Mouse (Mus musculus) liver, embryonic 13.5 days (tissue): Measurements from ENCODE around the gene Cplane1. TPM values are rescaled to one million over a fixed set of nuclear protein-coding genes. Genes with fewer than 3 reads are reported as not detected.
"Not testable (repeated sequence)": the region's sequence is repeated elsewhere in the genome, so short reads cannot be mapped to it uniquely, and the experiment has no call there.

Experiments
- ATAC-seq: fragments of 200-750 bp; cut with Nextera tagmentation; 2 replicates; pipeline ENCODE4 v1.8.0; 2017; ENCODE audit warnings: low read depth, mild to moderate bottlenecking, moderate number of reproducible peaks, moderate library complexity
- DNase-seq: peaks from one replicate; pipeline ENCODE4 v3.0.0; 2022
- H3K27ac ChIP-seq: fragments of 300-500 bp; sonication (generic); 2 replicates; pipeline ENCODE4 v1.5.1; 2015; ENCODE audit warnings: moderate library complexity, mild to moderate bottlenecking, inconsistent platforms
- H3K27me3 ChIP-seq: fragments of 300-500 bp; sonication (generic); 2 replicates; pipeline ENCODE4 v1.6.1; 2015; ENCODE audit warnings: mild to moderate bottlenecking, inconsistent platforms
- H3K36me3 ChIP-seq: fragments of 300-500 bp; sonication (generic); 2 replicates; pipeline ENCODE4 v1.6.1; 2015; ENCODE audit warnings: mild to moderate bottlenecking, inconsistent platforms
- H3K4me1 ChIP-seq: fragments of 300-500 bp; sonication (generic); replicated peaks from 2 replicates; pipeline ENCODE4 v1.6.1; 2015; ENCODE audit warnings: inconsistent platforms
- H3K4me2 ChIP-seq: fragments of 300-500 bp; sonication (generic); 2 replicates; pipeline ENCODE4 v1.6.1; 2015; ENCODE audit warnings: inconsistent platforms, mild to moderate bottlenecking, moderate library complexity
- H3K4me3 ChIP-seq: fragments of 300-500 bp; sonication (generic); replicated peaks from 2 replicates; pipeline ENCODE4 v1.5.1; 2015; ENCODE audit warnings: mild to moderate bottlenecking, inconsistent platforms
- H3K9ac ChIP-seq: fragments of 300-500 bp; sonication (generic); 2 replicates; pipeline ENCODE4 v1.6.1; 2015; ENCODE audit warnings: mild to moderate bottlenecking, inconsistent platforms
- H3K9me3 ChIP-seq: fragments of 300-500 bp; sonication (generic); replicated peaks from 2 replicates; pipeline ENCODE4 v1.6.1; 2016; ENCODE audit warnings: inconsistent platforms
- WGBS: fragments of 180-500 bp; shearing (Covaris S2); methylation state at CpG from one replicate; pipeline ENCODE4 v1.1.7; 2015; ENCODE audit not compliant: insufficient replicate concordance; 5-methylcytosine and 5-hydroxymethylcytosine counted together
- polyA plus RNA-seq: library from polyadenylated mRNA; unstranded; fragments of >200 nt; fragmentation: Nextera tagmentation; extraction: Ambion mirVana; gene quantifications from 2 replicates; pipeline ENCODE4 v1.2.1, GENCODE M21; 2015

Cplane1 gene
- polyA plus RNA-seq, 1 experiment from 2014 or later: 0.69 TPM

DNA sequence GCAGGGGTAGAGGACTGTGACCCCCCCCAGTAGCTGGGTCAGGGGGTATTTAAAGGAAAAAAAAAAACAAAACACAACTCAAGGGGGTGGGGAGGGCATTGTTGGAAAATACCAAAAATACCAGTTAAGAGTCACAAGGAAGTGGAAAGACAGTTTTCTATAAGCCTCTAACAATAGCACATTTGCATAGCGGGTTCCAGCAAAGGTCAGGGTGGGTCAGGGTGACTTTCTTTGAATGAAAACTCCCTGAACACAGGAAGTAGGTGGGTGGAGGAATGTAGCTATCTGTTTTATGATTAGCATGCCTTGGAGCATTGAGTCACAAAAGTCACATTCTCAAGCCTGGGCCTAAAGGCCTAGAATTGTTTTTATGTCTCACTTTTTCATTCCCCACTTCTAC is 65.3 kb downstream of the Cplane1 start:
- not testable (repeated sequence) for ATAC-seq, H3K9me3 ChIP-seq, DNase-seq, H3K4me1 ChIP-seq, H3K9ac ChIP-seq, H3K4me2 ChIP-seq, H3K27ac ChIP-seq, H3K4me3 ChIP-seq, H3K27me3 ChIP-seq
- 68% methylated on average over 1 of the region's 1 CpGs for WGBS
- H3K36me3 ChIP-seq: peaks cover 17% of the 10 kb centered on the region

DNA sequence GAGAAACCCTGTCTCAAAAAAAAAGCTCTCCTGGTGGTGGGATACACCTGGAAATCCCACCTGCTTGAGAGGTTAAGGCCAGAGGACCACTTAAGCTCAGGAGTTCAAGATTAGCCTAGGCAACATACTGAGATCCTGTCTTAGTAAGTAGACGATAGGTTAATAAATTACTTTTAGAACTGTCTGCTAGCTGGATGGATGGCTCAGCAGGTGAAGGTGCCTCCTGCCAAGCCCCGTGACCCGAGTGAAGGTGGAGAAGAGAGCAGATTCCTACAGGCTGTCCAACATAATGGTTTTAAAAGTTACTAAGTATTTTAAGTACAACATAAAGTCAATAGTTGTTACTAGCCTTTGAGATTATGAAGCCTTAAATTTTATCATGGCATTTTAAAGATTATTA is 97.0 kb downstream of the Cplane1 start:
- Histone ChIP-seq H3K27ac (no peak overlapping the region), H3K4me3 (no peak overlapping the region), H3K27me3 (no peaks in the 10 kb centered on the region), H3K4me2 (no peak overlapping the region), H3K36me3 (no peaks in the 10 kb centered on the region), H3K4me1 (no peaks in the 10 kb centered on the region), H3K9ac (no peak overlapping the region), H3K9me3 (no peaks in the 10 kb centered on the region)
- ATAC-seq (no peak), DNase-seq (no peak)
- WGBS: 70% methylated on average over 3 of the region's 3 CpGs

- no peak overlapping the region for H3K9ac ChIP-seq
- H3K4me3 ChIP-seq: no peak overlapping the region
- ATAC-seq (no peak), DNase-seq (no peak)
- no peaks in the 10 kb centered on the region for H3K9me3 ChIP-seq
- no peaks in the 10 kb centered on the region for H3K27me3 ChIP-seq
- H3K27ac ChIP-seq: no peak overlapping the region
- H3K36me3 ChIP-seq: no peaks in the 10 kb centered on the region
- no peaks in the 10 kb centered on the region for H3K4me1 ChIP-seq
- WGBS: 83% methylated on average over 3 of the region's 3 CpGs
- H3K4me2 ChIP-seq: no peak overlapping the region
Measured at GRCm38 (mm10) chr15:8267211-8267610, 98.3 kb downstream of the Cplane1 start.

- 73% methylated on average over 8 of the region's 8 CpGs for WGBS
Measured at GRCm38 (mm10) chr15:8268231-8268630, 99.3 kb downstream of the Cplane1 start.

DNA sequence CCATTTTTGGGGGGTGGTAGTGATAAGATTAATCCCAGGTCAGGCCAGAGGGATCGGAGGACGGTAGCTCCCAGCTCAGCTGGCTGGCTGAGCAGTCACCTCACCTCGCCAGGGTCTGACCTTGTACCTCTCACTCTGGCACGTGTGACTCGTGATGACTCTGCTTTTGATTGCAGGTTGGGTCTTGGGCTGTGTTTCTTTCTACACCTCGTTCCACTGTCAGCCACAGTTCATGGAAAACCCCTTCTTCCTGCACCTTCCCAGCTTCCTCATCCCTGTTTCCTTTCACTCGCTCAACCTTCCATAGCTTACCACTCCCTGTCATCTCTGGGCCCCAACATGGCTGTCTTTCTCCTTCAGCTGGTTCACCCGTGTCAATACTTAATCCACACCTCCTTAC is 103.0 kb downstream of the Cplane1 start:
- ATAC-seq (no peak), DNase-seq (no peak)
- no peak overlapping the region for H3K4me3 ChIP-seq
- H3K9me3 ChIP-seq: no peaks in the 10 kb centered on the region
- H3K27ac ChIP-seq: no peak overlapping the region
- no peaks in the 10 kb centered on the region for H3K27me3 ChIP-seq
- H3K4me2 ChIP-seq: no peak overlapping the region
- no peak overlapping the region for H3K9ac ChIP-seq
- no peaks in the 10 kb centered on the region for H3K4me1 ChIP-seq
- WGBS: 70% methylated on average over 8 of the region's 8 CpGs
- H3K36me3 ChIP-seq: no peaks in the 10 kb centered on the region

More at GRCm38 (mm10) chr15:8268231-8268630, 99.3 kb downstream of the Cplane1 start:
- Histone ChIP-seq H3K27ac (no peak overlapping the region), H3K27me3 (no peaks in the 10 kb centered on the region), H3K9me3 (no peaks in the 10 kb centered on the region), H3K4me1 (no peaks in the 10 kb centered on the region), H3K36me3 (no peaks in the 10 kb centered on the region), H3K4me3 (no peak overlapping the region), H3K4me2 (no peak overlapping the region), H3K9ac (no peak overlapping the region)
- DNase-seq (no peak), ATAC-seq (no peak)

GRCm38 (mm10) chr15:8277916-8278315 is 109.0 kb downstream of the Cplane1 start:
- H3K4me1 ChIP-seq, H3K4me2 ChIP-seq, H3K9ac ChIP-seq, H3K36me3 ChIP-seq, H3K9me3 ChIP-seq, H3K27me3 ChIP-seq, H3K27ac ChIP-seq, H3K4me3 ChIP-seq, DNase-seq, ATAC-seq: not testable (repeated sequence)
- 80% methylated on average over 4 of the region's 4 CpGs for WGBS

DNA sequence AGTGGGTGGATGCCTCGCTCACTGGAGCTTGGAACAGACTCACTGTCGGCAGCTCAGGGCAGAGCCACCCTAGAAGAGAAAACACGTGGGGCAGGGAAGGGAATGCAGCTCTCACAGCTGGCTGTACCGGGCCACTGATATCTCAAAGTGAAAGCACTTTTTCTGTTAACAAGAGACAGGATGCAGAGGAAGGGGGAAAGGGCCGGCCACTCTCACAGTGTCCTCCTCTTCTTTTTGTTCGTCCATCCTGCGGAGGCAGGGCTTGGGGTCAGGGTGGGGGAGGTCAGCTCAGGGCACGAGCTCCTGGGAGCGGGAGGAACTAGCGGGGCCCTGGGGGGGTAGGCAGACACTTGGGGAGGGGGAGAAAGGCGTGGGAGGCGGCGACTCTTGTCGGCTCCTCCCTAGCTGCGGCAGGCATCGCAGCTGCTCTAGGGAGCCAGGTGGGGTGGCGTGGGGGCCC is 110.4 kb downstream of the Cplane1 start:
- peak; percentile 7 for DNase-seq
- Histone ChIP-seq H3K27ac (no peak overlapping the region), H3K27me3 (no peaks in the 10 kb centered on the region), H3K36me3 (no peaks in the 10 kb centered on the region), H3K9ac (peak overlapping the region; percentile 36; the same call in 1 of the 2 replicates), H3K9me3 (no peaks in the 10 kb centered on the region), H3K4me2 (peak overlapping the region; percentile 62), H3K4me3 (peak overlapping the region; percentile 49), H3K4me1 (no peaks in the 10 kb centered on the region)
- 28% methylated on average over 17 of the region's 17 CpGs for WGBS
- no peak for ATAC-seq

- Histone ChIP-seq H3K9me3 (no peaks in the 10 kb centered on the region), H3K4me1 (no peaks in the 10 kb centered on the region), H3K4me2 (peak overlapping the region; percentile 62), H3K27me3 (no peaks in the 10 kb centered on the region), H3K27ac (no peak overlapping the region), H3K4me3 (peak overlapping the region; percentile 49), H3K36me3 (no peaks in the 10 kb centered on the region), H3K9ac (no peak overlapping the region)
- no peak for DNase-seq
- ATAC-seq: no peak
- WGBS: 56% methylated on average over 20 of the region's 20 CpGs
Measured at GRCm38 (mm10) chr15:8279929-8280610, 111.2 kb downstream of the Cplane1 start.

GRCm38 (mm10) chr15:8281701-8282100 is 112.8 kb downstream of the Cplane1 start:
- Histone ChIP-seq H3K9me3 (no peaks in the 10 kb centered on the region), H3K4me2 (no peak overlapping the region), H3K9ac (no peak overlapping the region), H3K4me1 (no peaks in the 10 kb centered on the region), H3K4me3 (no peak overlapping the region), H3K36me3 (no peaks in the 10 kb centered on the region), H3K27me3 (no peaks in the 10 kb centered on the region), H3K27ac (no peak overlapping the region)
- no peak for ATAC-seq
- WGBS: 64% methylated on average over 7 of the region's 7 CpGs
- DNase-seq: no peak

DNA sequence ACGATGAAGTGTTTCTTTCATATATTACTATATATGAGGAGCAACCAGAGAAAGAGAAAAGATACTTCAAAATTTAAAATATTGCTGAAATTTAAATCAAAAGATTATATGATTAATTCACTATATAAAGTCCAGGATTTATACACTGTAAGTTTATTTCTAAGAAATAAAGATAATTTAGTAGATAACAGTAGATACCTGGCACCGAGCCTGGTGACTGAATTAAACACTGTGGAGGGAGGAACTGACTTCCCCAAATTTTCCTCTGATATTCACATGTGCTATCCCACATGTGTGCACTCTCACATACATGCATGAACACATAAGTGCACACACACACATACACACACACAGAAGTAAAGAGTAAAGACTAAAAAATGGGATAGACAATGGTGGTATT is 113.2 kb downstream of the Cplane1 start:
- 75% methylated on average over 2 of the region's 2 CpGs for WGBS
- no peak for DNase-seq

GRCm38 (mm10) chr15:8291251-8291650 is 122.3 kb downstream of the Cplane1 start:
- no peaks in the 10 kb centered on the region for H3K9me3 ChIP-seq
- no peak overlapping the region for H3K9ac ChIP-seq
- WGBS: 92% methylated on average over 14 of the region's 14 CpGs
- no peaks in the 10 kb centered on the region for H3K4me1 ChIP-seq
- no peak overlapping the region for H3K4me3 ChIP-seq
- H3K27ac ChIP-seq: no peak overlapping the region
- H3K4me2 ChIP-seq: no peak overlapping the region
- ATAC-seq: no peak
- DNase-seq: no peak
- H3K27me3 ChIP-seq: no peaks in the 10 kb centered on the region
- H3K36me3 ChIP-seq: peaks cover 57% of the 10 kb centered on the region

More for the DNA sequence above, 113.2 kb downstream of the Cplane1 start:
- no peak overlapping the region for H3K4me3 ChIP-seq
- no peaks in the 10 kb centered on the region for H3K27me3 ChIP-seq
- no peaks in the 10 kb centered on the region for H3K9me3 ChIP-seq
- no peak overlapping the region for H3K27ac ChIP-seq
- no peaks in the 10 kb centered on the region for H3K36me3 ChIP-seq
- H3K4me1 ChIP-seq: no peaks in the 10 kb centered on the region
- ATAC-seq: no peak
- H3K4me2 ChIP-seq: no peak overlapping the region
- H3K9ac ChIP-seq: no peak overlapping the region

GRCm38 (mm10) chr15:8294150-8294549 is 125.2 kb downstream of the Cplane1 start:
- H3K27me3 ChIP-seq: no peaks in the 10 kb centered on the region
- H3K9me3 ChIP-seq: no peaks in the 10 kb centered on the region
- no peak overlapping the region for H3K9ac ChIP-seq
- no peak for DNase-seq
- ATAC-seq: no peak
- no peak overlapping the region for H3K27ac ChIP-seq
- peaks cover 74% of the 10 kb centered on the region for H3K36me3 ChIP-seq
- H3K4me3 ChIP-seq: no peak overlapping the region
- H3K4me1 ChIP-seq: no peaks in the 10 kb centered on the region
- WGBS: 94% methylated on average over 6 of the region's 6 CpGs
- no peak overlapping the region for H3K4me2 ChIP-seq
